Mouse (Mus musculus) heart, embryonic 15.5 days (tissue): Measurements from ENCODE around the gene Ppp1r16b. TPM values are rescaled to one million over a fixed set of nuclear protein-coding genes. Genes with fewer than 3 reads are reported as not detected.

Source experiments
- ATAC-seq: fragments of 200-750 bp; cut with Nextera tagmentation; replicated peaks from 2 replicates; pipeline ENCODE4 v1.8.0; 2017; ENCODE audit warnings: low read depth, moderate TSS enrichment; ENCODE audit not compliant: insufficient number of reproducible peaks, insufficient read depth, low FRiP score
- H3K27ac ChIP-seq: fragments of 300-500 bp; sonication (generic); 2 replicates; pipeline ENCODE4 v1.5.1; 2015; ENCODE audit warnings: mild to moderate bottlenecking, inconsistent platforms
- H3K27me3 ChIP-seq: fragments of 300-500 bp; sonication (generic); 2 replicates; pipeline ENCODE4 v1.6.1; 2015; ENCODE audit warnings: inconsistent platforms
- H3K36me3 ChIP-seq: fragments of 300-500 bp; sonication (generic); 2 replicates; pipeline ENCODE4 v1.6.1; 2015; ENCODE audit warnings: mild to moderate bottlenecking, inconsistent platforms
- H3K4me1 ChIP-seq: fragments of 300-500 bp; sonication (generic); replicated peaks from 2 replicates; pipeline ENCODE4 v1.6.1; 2015; ENCODE audit warnings: inconsistent platforms
- H3K4me2 ChIP-seq: fragments of 300-500 bp; sonication (generic); 2 replicates; pipeline ENCODE4 v1.6.1; 2015; ENCODE audit warnings: inconsistent platforms, mild to moderate bottlenecking, moderate library complexity
- H3K4me3 ChIP-seq: fragments of 300-500 bp; sonication (generic); 2 replicates; pipeline ENCODE4 v1.5.1; 2015; ENCODE audit warnings: mild to moderate bottlenecking, inconsistent platforms
- H3K9ac ChIP-seq: fragments of 300-500 bp; sonication (generic); 2 replicates; pipeline ENCODE4 v1.6.1; 2015; ENCODE audit warnings: mild to moderate bottlenecking, inconsistent platforms
- H3K9me3 ChIP-seq: fragments of 300-500 bp; sonication (generic); replicated peaks from 2 replicates; pipeline ENCODE4 v1.6.1; 2016; ENCODE audit warnings: inconsistent platforms
- WGBS: fragments of 180-500 bp; shearing (Covaris S2); methylation state at CpG from one replicate; pipeline ENCODE4 v1.1.7; 2015; ENCODE audit warnings: mixed read lengths; 5-methylcytosine and 5-hydroxymethylcytosine counted together
- polyA plus RNA-seq: library from polyadenylated mRNA; unstranded; fragments of >200 nt; fragmentation: Nextera tagmentation; extraction: Ambion mirVana; gene quantifications from 2 replicates; pipeline ENCODE4 v1.2.1, GENCODE M21; 2015

The Ppp1r16b gene
- polyA plus RNA-seq, 1 experiment from 2014 or later = 5.2 TPM

DNA sequence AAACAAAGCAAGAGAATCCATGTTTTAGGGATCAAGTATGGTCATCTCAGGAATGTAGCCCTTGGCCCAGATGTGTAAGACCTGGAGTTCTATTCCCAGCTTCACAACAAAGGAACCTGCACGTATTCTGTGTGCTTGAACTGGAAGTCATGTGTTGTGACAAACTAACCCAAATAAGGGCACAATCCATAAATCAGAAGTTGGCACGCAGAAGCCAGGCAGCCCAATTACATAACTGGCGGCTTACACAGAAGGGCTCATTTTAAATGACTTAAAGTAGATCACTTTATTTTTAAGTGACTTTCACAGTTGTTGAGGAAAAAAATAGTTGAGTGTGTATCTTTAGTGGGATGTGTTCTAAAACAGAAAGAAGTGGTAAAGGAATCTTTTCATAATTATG is 21.4 kb upstream of the Ppp1r16b start:
- Histone ChIP-seq H3K27me3 (no peaks in the 10 kb centered on the region), H3K4me1 (no peaks in the 10 kb centered on the region), H3K4me3 (no peak overlapping the region), H3K36me3 (peaks cover 2% of the 10 kb centered on the region; the same call in 1 of the 2 replicates), H3K4me2 (no peak overlapping the region), H3K9me3 (no peaks in the 10 kb centered on the region), H3K27ac (no peak overlapping the region), H3K9ac (no peak overlapping the region)
- WGBS = 80% methylated on average over 3 of the region's 3 CpGs
- no peak for ATAC-seq

DNA sequence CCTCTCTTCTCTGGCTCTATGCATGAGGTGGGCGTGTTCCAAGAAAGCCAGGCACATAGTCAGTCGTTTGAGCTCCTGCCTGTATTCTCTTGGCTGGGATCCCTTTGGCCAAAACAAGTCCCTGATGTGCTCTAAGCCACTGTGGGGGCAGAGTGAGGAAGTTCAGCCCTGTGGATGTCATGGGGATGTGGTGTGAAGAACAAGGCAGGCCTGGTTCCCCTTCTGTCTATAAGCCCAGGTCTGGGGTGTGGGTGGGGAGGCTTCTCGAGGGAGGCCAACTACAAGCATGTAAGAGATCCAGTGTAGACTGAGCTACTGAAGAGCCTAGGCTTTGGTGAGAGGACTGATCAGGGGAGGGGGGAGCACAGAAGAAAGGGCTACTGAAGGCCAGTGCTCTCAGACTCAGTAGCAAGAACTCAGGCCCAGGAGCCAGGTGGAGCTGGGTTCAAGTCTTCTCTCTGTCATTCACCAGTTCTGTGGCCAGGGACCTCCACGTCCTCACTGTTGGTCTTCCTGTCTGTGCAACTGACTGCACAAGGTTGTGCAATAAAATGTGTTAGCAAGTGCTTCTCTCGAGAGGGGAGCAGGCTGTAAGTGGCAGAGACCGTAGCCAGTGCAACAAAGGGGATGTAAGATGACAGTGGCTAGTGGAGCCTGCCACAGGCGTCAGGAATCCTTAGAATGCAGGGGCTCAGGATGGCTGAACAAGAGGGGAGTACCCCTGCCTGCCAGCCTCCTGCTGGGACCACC is 13.9 kb upstream of the Ppp1r16b start:
- H3K27me3 ChIP-seq = no peaks in the 10 kb centered on the region
- no peak overlapping the region for H3K4me3 ChIP-seq
- H3K27ac ChIP-seq = no peak overlapping the region
- ATAC-seq = no peak
- peaks cover 9% of the 10 kb centered on the region; the same call in 1 of the 2 replicates for H3K4me1 ChIP-seq
- no peaks in the 10 kb centered on the region for H3K9me3 ChIP-seq
- no peak overlapping the region for H3K9ac ChIP-seq
- H3K36me3 ChIP-seq = no peaks in the 10 kb centered on the region
- no peak overlapping the region for H3K4me2 ChIP-seq
- WGBS = 57% methylated on average over 7 of the region's 7 CpGs

- H3K36me3 ChIP-seq = no peaks in the 10 kb centered on the region
- peaks cover 9% of the 10 kb centered on the region; the same call in 1 of the 2 replicates for H3K4me1 ChIP-seq
- no peak overlapping the region for H3K4me3 ChIP-seq
- H3K4me2 ChIP-seq = no peak overlapping the region
- H3K9ac ChIP-seq = no peak overlapping the region
- no peaks in the 10 kb centered on the region for H3K9me3 ChIP-seq
- 6% methylated on average over 4 of the region's 4 CpGs for WGBS
- no peak overlapping the region for H3K27ac ChIP-seq
- ATAC-seq = no peak
- H3K27me3 ChIP-seq = no peaks in the 10 kb centered on the region
Measured at GRCm38 (mm10) chr2:158652985-158653384, 12.2 kb upstream of the Ppp1r16b start.

DNA sequence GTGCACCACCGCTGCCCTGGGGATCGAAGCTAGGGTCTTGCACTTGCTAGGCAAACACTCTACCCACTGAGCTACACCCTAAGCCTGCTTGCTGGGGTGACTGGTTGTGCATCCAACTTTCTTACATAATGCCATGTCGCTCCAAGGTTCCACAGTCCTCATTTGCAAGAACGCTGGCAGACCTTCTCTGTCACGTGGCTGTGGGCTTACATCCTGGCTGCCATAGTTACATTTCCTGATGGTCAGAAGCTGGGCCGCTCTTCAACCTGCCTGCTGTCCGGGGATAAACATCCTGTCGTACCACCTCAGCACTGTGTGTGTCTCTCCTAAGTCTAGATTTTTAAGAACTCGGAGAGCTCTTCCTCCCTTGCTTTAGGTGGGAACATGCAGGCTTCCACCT is 10.5 kb upstream of the Ppp1r16b start:
- Histone ChIP-seq H3K27me3 (no peaks in the 10 kb centered on the region), H3K27ac (no peak overlapping the region), H3K9ac (no peak overlapping the region), H3K36me3 (no peaks in the 10 kb centered on the region), H3K4me3 (no peak overlapping the region), H3K4me1 (peaks cover 15% of the 10 kb centered on the region; the same call in 1 of the 2 replicates), H3K4me2 (no peak overlapping the region), H3K9me3 (no peaks in the 10 kb centered on the region)
- 62% methylated on average over 9 of the region's 9 CpGs for WGBS
- no peak for ATAC-seq

- Histone ChIP-seq H3K4me1 (peaks cover 15% of the 10 kb centered on the region; the same call in 1 of the 2 replicates), H3K4me2 (no peak overlapping the region), H3K36me3 (no peaks in the 10 kb centered on the region), H3K27ac (no peak overlapping the region), H3K9me3 (no peaks in the 10 kb centered on the region), H3K4me3 (no peak overlapping the region), H3K9ac (no peak overlapping the region), H3K27me3 (no peaks in the 10 kb centered on the region)
- ATAC-seq = no peak
- WGBS = 66% methylated on average over 4 of the region's 4 CpGs
Measured at GRCm38 (mm10) chr2:158655806-158656205, 9.4 kb upstream of the Ppp1r16b start.

DNA sequence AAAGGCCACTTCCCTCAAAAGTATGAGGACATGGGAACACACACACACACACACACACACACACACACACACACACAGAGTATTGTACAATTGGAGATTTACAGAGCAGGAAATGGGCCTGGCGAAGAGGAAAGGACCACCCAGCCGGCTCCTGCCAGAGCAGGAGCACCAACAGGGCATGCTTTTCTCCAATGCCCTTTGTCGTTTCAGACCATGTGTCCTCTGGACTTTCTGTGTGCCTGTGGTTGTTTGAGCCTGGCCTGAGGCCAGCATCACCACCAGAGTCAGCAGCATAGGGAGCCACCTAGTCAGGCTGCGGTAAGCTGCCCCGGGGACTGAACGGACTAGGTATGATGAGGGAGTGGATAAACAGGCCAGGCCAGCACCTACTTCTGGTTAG is 6.4 kb upstream of the Ppp1r16b start:
- Histone ChIP-seq H3K4me3 (no peak overlapping the region), H3K27me3 (no peaks in the 10 kb centered on the region), H3K9ac (no peak overlapping the region), H3K27ac (peak overlapping the region; percentile 64), H3K4me2 (no peak overlapping the region), H3K9me3 (no peaks in the 10 kb centered on the region), H3K4me1 (peaks cover 6% of the 10 kb centered on the region; the same call in 1 of the 2 replicates), H3K36me3 (no peaks in the 10 kb centered on the region)
- WGBS = 46% methylated on average over 6 of the region's 6 CpGs
- ATAC-seq = peak; percentile 74

DNA sequence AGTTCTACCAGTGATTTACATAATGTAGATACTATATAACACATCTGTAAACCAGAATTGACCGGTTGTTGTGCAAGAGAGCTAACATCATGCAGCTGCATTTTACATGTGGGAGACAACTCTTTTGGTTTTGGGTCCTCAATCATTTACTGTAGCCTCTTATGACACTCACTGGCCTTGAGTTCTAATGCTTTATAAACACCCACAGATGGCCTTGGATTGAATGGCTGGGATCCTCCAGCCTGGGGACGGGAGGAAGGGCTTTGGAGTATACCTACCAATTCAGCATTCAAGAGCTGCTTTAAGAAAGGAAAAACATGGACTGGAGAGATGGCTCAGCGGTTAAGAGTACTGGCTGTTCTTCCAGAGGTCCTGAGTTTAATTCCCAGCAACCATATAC is 5.9 kb upstream of the Ppp1r16b start:
- Histone ChIP-seq H3K4me1 (peaks cover 6% of the 10 kb centered on the region; the same call in 1 of the 2 replicates), H3K9ac (no peak overlapping the region), H3K27ac (peak overlapping the region; percentile 64), H3K27me3 (no peaks in the 10 kb centered on the region), H3K4me2 (no peak overlapping the region), H3K36me3 (no peaks in the 10 kb centered on the region), H3K4me3 (no peak overlapping the region), H3K9me3 (no peaks in the 10 kb centered on the region)
- 70% methylated on average over 3 of the region's 3 CpGs for WGBS
- no peak for ATAC-seq

GRCm38 (mm10) chr2:158666071-158666800 is 1.0 kb downstream of the Ppp1r16b start:
- Histone ChIP-seq H3K9ac (no peak overlapping the region), H3K4me3 (peak overlapping the region; percentile 60), H3K36me3 (no peaks in the 10 kb centered on the region), H3K4me1 (peaks cover 37% of the 10 kb centered on the region), H3K9me3 (no peaks in the 10 kb centered on the region), H3K27ac (peak overlapping the region; percentile 22; the same call in 1 of the 2 replicates), H3K27me3 (peaks cover 62% of the 10 kb centered on the region), H3K4me2 (peak overlapping the region; percentile 95; the same call in 1 of the 2 replicates)
- no peak for ATAC-seq
- 56% methylated on average over 13 of the region's 13 CpGs for WGBS

- Histone ChIP-seq H3K9me3 (no peaks in the 10 kb centered on the region), H3K27me3 (peaks cover 62% of the 10 kb centered on the region), H3K9ac (peak overlapping the region; percentile 59), H3K4me2 (peak overlapping the region; percentile 95), H3K4me3 (peak overlapping the region; percentile 60), H3K36me3 (no peaks in the 10 kb centered on the region), H3K4me1 (peaks cover 37% of the 10 kb centered on the region), H3K27ac (peak overlapping the region; percentile 50)
- under 1% methylated on average over 47 of the region's 47 CpGs for WGBS
- ATAC-seq = peak; percentile 57
Measured at GRCm38 (mm10) chr2:158667022-158667670, 1.9 kb downstream of the Ppp1r16b start.

- Histone ChIP-seq H3K4me3 (peak overlapping the region; percentile 60), H3K27ac (peak overlapping the region; percentile 51), H3K4me2 (peak overlapping the region; percentile 95), H3K36me3 (no peaks in the 10 kb centered on the region), H3K27me3 (peaks cover 62% of the 10 kb centered on the region), H3K4me1 (peaks cover 37% of the 10 kb centered on the region), H3K9me3 (no peaks in the 10 kb centered on the region), H3K9ac (peak overlapping the region; percentile 59)
- peak; percentile 37; the same call in 1 of the 2 replicates for ATAC-seq
- under 1% methylated on average over 54 of the region's 54 CpGs for WGBS
Measured at GRCm38 (mm10) chr2:158667671-158668432, 2.7 kb downstream of the Ppp1r16b start.
